Mouse (Mus musculus): ENCODE measurements around the gene Dhdh. TPM values are rescaled to one million over a fixed set of nuclear protein-coding genes. Genes with fewer than 3 reads are reported as not detected.
A peak's percentile ranks its signal among the peaks of the same experiment; 100 is the strongest.

Dhdh gene
- polyA plus RNA-seq, 1 experiment from 2014 or later: 3.4 TPM

GRCm38 (mm10) chr7:45524841-45525621 is 36.4 kb upstream of the Dhdh start:
- Histone ChIP-seq H3K9ac (ENCODE audit: low read length) (peak overlapping the region; percentile 98), H3K4me1 (ENCODE audit: control insufficient read depth, insufficient read depth, low read length) (peaks cover 37% of the 10 kb centered on the region), H3K27ac (ENCODE audit: low read length) (peak overlapping the region; percentile 99), H3K9me3 (replicated peaks; ENCODE audit: control insufficient read depth, low read length) (no peaks in the 10 kb centered on the region), H3K4me2 (ENCODE audit: low read depth, low read length) (peak overlapping the region; percentile 80), H3K4me3 (ENCODE audit: low read length) (peak overlapping the region; percentile 95), H3K36me3 (ENCODE audit: control insufficient read depth, insufficient read depth) (no peaks in the 10 kb centered on the region), H3K27me3 (ENCODE audit: control insufficient read depth, insufficient read depth, low read length) (no peaks in the 10 kb centered on the region)
- WGBS: 11% methylated on average over 12 of the region's 12 CpGs
- 0 out of 2 replicates have a peak, but pooled peaks have one; percentile 7 for ATAC-seq (replicated peaks; ENCODE audit: extremely low read depth, insufficient read depth, low FRiP score)

- Histone ChIP-seq H3K27me3 (ENCODE audit: control insufficient read depth, insufficient read depth, low read length) (no peaks in the 10 kb centered on the region), H3K36me3 (ENCODE audit: control insufficient read depth, insufficient read depth) (no peaks in the 10 kb centered on the region), H3K9ac (ENCODE audit: low read length) (peak overlapping the region; percentile 23; the same call in 1 of the 2 replicates), H3K27ac (ENCODE audit: low read length) (no peak overlapping the region), H3K4me2 (ENCODE audit: low read depth, low read length) (peak overlapping the region; percentile 51), H3K9me3 (replicated peaks; ENCODE audit: control insufficient read depth, low read length) (no peaks in the 10 kb centered on the region), H3K4me3 (ENCODE audit: low read length) (peak overlapping the region; percentile 21), H3K4me1 (ENCODE audit: control insufficient read depth, insufficient read depth, low read length) (peaks cover 28% of the 10 kb centered on the region)
- no peak for ATAC-seq (replicated peaks; ENCODE audit: extremely low read depth, insufficient read depth, low FRiP score)
- WGBS: 80% methylated on average over 13 of the region's 13 CpGs
Observed at GRCm38 (mm10) chr7:45523678-45524170, 35.1 kb upstream of the Dhdh start.

- H3K4me3 ChIP-seq (ENCODE audit: low read length): peak overlapping the region; percentile 21
- H3K4me1 ChIP-seq (ENCODE audit: control insufficient read depth, insufficient read depth, low read length): peaks cover 28% of the 10 kb centered on the region
- no peaks in the 10 kb centered on the region for H3K27me3 ChIP-seq (ENCODE audit: control insufficient read depth, insufficient read depth, low read length)
- H3K27ac ChIP-seq (ENCODE audit: low read length): no peak overlapping the region
- 66% methylated on average over 18 of the region's 18 CpGs for WGBS
- H3K4me2 ChIP-seq (ENCODE audit: low read depth, low read length): peak overlapping the region; percentile 51
- no peak overlapping the region for H3K9ac ChIP-seq (ENCODE audit: low read length)
- H3K9me3 ChIP-seq (replicated peaks; ENCODE audit: control insufficient read depth, low read length): no peaks in the 10 kb centered on the region
- no peaks in the 10 kb centered on the region for H3K36me3 ChIP-seq (ENCODE audit: control insufficient read depth, insufficient read depth)
- no peak for ATAC-seq (replicated peaks; ENCODE audit: extremely low read depth, insufficient read depth, low FRiP score)
Observed at GRCm38 (mm10) chr7:45522957-45523676, 34.5 kb upstream of the Dhdh start.

- WGBS: 52% methylated on average over 16 of the region's 16 CpGs
- Histone ChIP-seq H3K36me3 (ENCODE audit: control insufficient read depth, insufficient read depth) (no peaks in the 10 kb centered on the region), H3K4me3 (ENCODE audit: low read length) (peak overlapping the region; percentile 69), H3K4me2 (ENCODE audit: low read depth, low read length) (peak overlapping the region; percentile 66), H3K9ac (ENCODE audit: low read length) (peak overlapping the region; percentile 76), H3K27ac (ENCODE audit: low read length) (no peak overlapping the region), H3K9me3 (replicated peaks; ENCODE audit: control insufficient read depth, low read length) (no peaks in the 10 kb centered on the region), H3K4me1 (ENCODE audit: control insufficient read depth, insufficient read depth, low read length) (peaks cover 28% of the 10 kb centered on the region), H3K27me3 (ENCODE audit: control insufficient read depth, insufficient read depth, low read length) (no peaks in the 10 kb centered on the region)
- ATAC-seq (replicated peaks; ENCODE audit: extremely low read depth, insufficient read depth, low FRiP score): no peak
Observed at GRCm38 (mm10) chr7:45522194-45522752, 33.7 kb upstream of the Dhdh start.

GRCm38 (mm10) chr7:45521728-45522184 is 33.2 kb upstream of the Dhdh start:
- no peaks in the 10 kb centered on the region for H3K9me3 ChIP-seq (replicated peaks; ENCODE audit: control insufficient read depth, low read length)
- H3K27me3 ChIP-seq (ENCODE audit: control insufficient read depth, insufficient read depth, low read length): no peaks in the 10 kb centered on the region
- H3K4me1 ChIP-seq (ENCODE audit: control insufficient read depth, insufficient read depth, low read length): peaks cover 28% of the 10 kb centered on the region
- ATAC-seq (replicated peaks; ENCODE audit: extremely low read depth, insufficient read depth, low FRiP score): peak; percentile 35
- under 1% methylated on average over 28 of the region's 28 CpGs for WGBS
- no peaks in the 10 kb centered on the region for H3K36me3 ChIP-seq (ENCODE audit: control insufficient read depth, insufficient read depth)
- peak overlapping the region; percentile 76 for H3K9ac ChIP-seq (ENCODE audit: low read length)
- peak overlapping the region; percentile 66 for H3K4me2 ChIP-seq (ENCODE audit: low read depth, low read length)
- H3K4me3 ChIP-seq (ENCODE audit: low read length): peak overlapping the region; percentile 69
- H3K27ac ChIP-seq (ENCODE audit: low read length): peak overlapping the region; percentile 87

GRCm38 (mm10) chr7:45520605-45521004 is 32.0 kb upstream of the Dhdh start:
- ATAC-seq (replicated peaks; ENCODE audit: extremely low read depth, insufficient read depth, low FRiP score): no peak
- H3K4me2 ChIP-seq (ENCODE audit: low read depth, low read length): no peak overlapping the region
- WGBS: 93% methylated on average over 7 of the region's 7 CpGs
- H3K4me1 ChIP-seq (ENCODE audit: control insufficient read depth, insufficient read depth, low read length): peaks cover 28% of the 10 kb centered on the region
- H3K9me3 ChIP-seq (replicated peaks; ENCODE audit: control insufficient read depth, low read length): no peaks in the 10 kb centered on the region
- H3K27ac ChIP-seq (ENCODE audit: low read length): no peak overlapping the region
- H3K27me3 ChIP-seq (ENCODE audit: control insufficient read depth, insufficient read depth, low read length): no peaks in the 10 kb centered on the region
- no peak overlapping the region for H3K4me3 ChIP-seq (ENCODE audit: low read length)
- H3K36me3 ChIP-seq (ENCODE audit: control insufficient read depth, insufficient read depth): no peaks in the 10 kb centered on the region
- no peak overlapping the region for H3K9ac ChIP-seq (ENCODE audit: low read length)

- ATAC-seq (replicated peaks; ENCODE audit: extremely low read depth, insufficient read depth, low FRiP score): no peak
- Histone ChIP-seq H3K27me3 (ENCODE audit: control insufficient read depth, insufficient read depth, low read length) (no peaks in the 10 kb centered on the region), H3K4me2 (ENCODE audit: low read depth, low read length) (no peak overlapping the region), H3K9me3 (replicated peaks; ENCODE audit: control insufficient read depth, low read length) (no peaks in the 10 kb centered on the region), H3K4me1 (ENCODE audit: control insufficient read depth, insufficient read depth, low read length) (peaks cover 19% of the 10 kb centered on the region), H3K27ac (ENCODE audit: low read length) (no peak overlapping the region), H3K9ac (ENCODE audit: low read length) (no peak overlapping the region), H3K4me3 (ENCODE audit: low read length) (no peak overlapping the region), H3K36me3 (ENCODE audit: control insufficient read depth, insufficient read depth) (no peaks in the 10 kb centered on the region)
- WGBS: 75% methylated on average over 8 of the region's 8 CpGs
Observed at GRCm38 (mm10) chr7:45519345-45520120, 30.9 kb upstream of the Dhdh start.

GRCm38 (mm10) chr7:45518618-45519017 is 30.0 kb upstream of the Dhdh start:
- H3K27me3 ChIP-seq (ENCODE audit: control insufficient read depth, insufficient read depth, low read length): no peaks in the 10 kb centered on the region
- ATAC-seq (replicated peaks; ENCODE audit: extremely low read depth, insufficient read depth, low FRiP score): no peak
- H3K9ac ChIP-seq (ENCODE audit: low read length): no peak overlapping the region
- WGBS: 90% methylated on average over 16 of the region's 16 CpGs
- no peak overlapping the region for H3K4me3 ChIP-seq (ENCODE audit: low read length)
- H3K4me2 ChIP-seq (ENCODE audit: low read depth, low read length): no peak overlapping the region
- no peaks in the 10 kb centered on the region for H3K9me3 ChIP-seq (replicated peaks; ENCODE audit: control insufficient read depth, low read length)
- H3K4me1 ChIP-seq (ENCODE audit: control insufficient read depth, insufficient read depth, low read length): peaks cover 14% of the 10 kb centered on the region
- no peaks in the 10 kb centered on the region for H3K36me3 ChIP-seq (ENCODE audit: control insufficient read depth, insufficient read depth)
- H3K27ac ChIP-seq (ENCODE audit: low read length): no peak overlapping the region
